Mouse (Mus musculus) retina, adult 2 months (tissue): ENCODE measurements around the gene Zfp202.

Experiments used
- DNase-seq: peaks from one replicate; pipeline ENCODE4 v3.0.0-alpha.2; 2012; ENCODE audit warnings: low read depth, low spot score

Zfp202 gene

GRCm38 (mm10) chr9:40240311-40240710 lies 48.2 kb downstream of the Zfp202 start:
- no peak for DNase-seq

- no peak for DNase-seq
Observed at GRCm38 (mm10) chr9:40241223-40241801, 49.2 kb downstream of the Zfp202 start.

- DNase-seq = no peak
Observed at GRCm38 (mm10) chr9:40241951-40242888, 50.1 kb downstream of the Zfp202 start.

- DNase-seq = no peak
Observed at GRCm38 (mm10) chr9:40245466-40245865, 53.4 kb downstream of the Zfp202 start.

- no peak for DNase-seq
Observed at GRCm38 (mm10) chr9:40245974-40246665, 54.0 kb downstream of the Zfp202 start.

- DNase-seq = no peak
Observed at GRCm38 (mm10) chr9:40246702-40247101, 54.6 kb downstream of the Zfp202 start.

GRCm38 (mm10) chr9:40249106-40249505 lies 57.0 kb downstream of the Zfp202 start:
- no peak for DNase-seq

- no peak for DNase-seq
Observed at GRCm38 (mm10) chr9:40252459-40252858, 60.3 kb downstream of the Zfp202 start.
